ENCODE assay signal across 12 mouse cellular contexts in genomic region chr14:25534396-25534769, GRCm38 (mm10).
DNase-seq lines count a peak whose midpoint lies in the region; ATAC-seq and TF ChIP-seq lines count a peak whose summit lies in the region.
"Had no signal": no experiment of that assay in that cellular context is flagged by ENCODE, and none has a peak within 500 bp of the region (broad histone marks: within the 10 kb centered on the region; RNA-seq: fewer than 3 reads in every experiment).

No protein-coding gene starts in this region.

- H3K9ac ChIP-seq in intestine, embryonic 14.5 days (ENCODE audit: low read length): no peak overlapping the region
- H3K9ac ChIP-seq in intestine, postnatal 0 days (ENCODE audit: low read depth, low read length): no peak overlapping the region
- H3K9ac ChIP-seq in hindbrain, embryonic 16.5 days (ENCODE audit: low read depth, low read length): no peak overlapping the region
- H3K9ac ChIP-seq in liver, embryonic 16.5 days (ENCODE audit: low read depth, low read length): peak overlapping the region; percentile 35
- H3K9ac ChIP-seq: neural tube, embryonic 12.5 days had no signal

- H3K4me2 ChIP-seq in intestine, embryonic 14.5 days (ENCODE audit: low read length): no peak overlapping the region
- H3K4me2 ChIP-seq in intestine, postnatal 0 days (replicated peaks; ENCODE audit: low read depth): no peak overlapping the region
- no peak overlapping the region for H3K4me2 ChIP-seq in hindbrain, embryonic 16.5 days (ENCODE audit: low read length)
- H3K4me2 ChIP-seq in liver, embryonic 16.5 days (ENCODE audit: low read depth, low read length): no peak overlapping the region
- H3K4me2 ChIP-seq: neural tube, embryonic 12.5 days had no signal

- H3K4me3 ChIP-seq in intestine, embryonic 14.5 days (ENCODE audit: low read depth, low read length): no peak overlapping the region
- no peak overlapping the region for H3K4me3 ChIP-seq in intestine, postnatal 0 days (ENCODE audit: low read depth, low read length)
- H3K4me3 ChIP-seq in embryonic fibroblast, embryonic 13.5 days (ENCODE audit: insufficient read depth, low read length): no peak overlapping the region
- H3K4me3 ChIP-seq in hindbrain, embryonic 16.5 days (ENCODE audit: low read length): no peak overlapping the region
- H3K4me3 ChIP-seq in liver, embryonic 16.5 days (ENCODE audit: low read depth, low read length): no peak overlapping the region
- H3K4me3 ChIP-seq: neural tube, embryonic 12.5 days had no signal

- TF ChIP-seq CTCF in intestine, postnatal 0 days (IDR thresholded peaks at IDR 0.05; ENCODE audit: low read depth): no peak
- TF ChIP-seq CTCF in embryonic fibroblast, embryonic 13.5 days (IDR thresholded peaks at IDR 0.05; ENCODE audit: borderline replicate concordance, insufficient read depth, low read length): no peak

- no peak for DNase-seq in intestine, embryonic 14.5 days (ENCODE audit: low spot score)
- DNase-seq in adipocyte (ENCODE audit: low spot score): no peak
- DNase-seq in frontal cortex, postnatal 10 days (ENCODE audit: low spot score in 2 of 2): no peak
- no peak for DNase-seq in spleen, postnatal 36 days (ENCODE audit: low spot score in 2 of 2)
- DNase-seq: cerebellum, postnatal 36 days; right cerebral cortex, postnatal 25 days; thymus, postnatal 14 days had no signal

- H3K4me1 ChIP-seq in intestine, embryonic 14.5 days (replicated peaks; ENCODE audit: control insufficient read depth, insufficient read depth, low read length): peaks cover 36% of the 10 kb centered on the region
- peaks cover 8% of the 10 kb centered on the region for H3K4me1 ChIP-seq in intestine, postnatal 0 days (replicated peaks; ENCODE audit: control insufficient read depth, insufficient read depth, low read length)
- peaks cover 23% of the 10 kb centered on the region for H3K4me1 ChIP-seq in embryonic fibroblast, embryonic 13.5 days (ENCODE audit: control insufficient read depth, insufficient read depth, low read length)
- H3K4me1 ChIP-seq in hindbrain, embryonic 16.5 days (ENCODE audit: control insufficient read depth, insufficient read depth, low read depth, low read length): peaks cover 11% of the 10 kb centered on the region
- H3K4me1 ChIP-seq in liver, embryonic 16.5 days (ENCODE audit: control insufficient read depth, low read depth, low read length): peaks cover 51% of the 10 kb centered on the region

- ATAC-seq in intestine, embryonic 14.5 days (replicated peaks; ENCODE audit: low FRiP score, low TSS enrichment, low read depth): no peak
- no peak for ATAC-seq in intestine, postnatal 0 days
- ATAC-seq in hindbrain, embryonic 16.5 days: no peak
- ATAC-seq in liver, embryonic 16.5 days (ENCODE audit: low read depth): peak; percentile 20; the same call in 1 of the 2 replicates

- peaks cover 27% of the 10 kb centered on the region for H3K36me3 ChIP-seq in intestine, embryonic 14.5 days (ENCODE audit: control insufficient read depth, insufficient read depth, low read length)
- H3K36me3 ChIP-seq in intestine, postnatal 0 days (ENCODE audit: control insufficient read depth, insufficient read depth): peaks cover 17% of the 10 kb centered on the region; the same call in 1 of the 2 replicates
- peaks cover 6% of the 10 kb centered on the region; the same call in 1 of the 2 replicates for H3K36me3 ChIP-seq in hindbrain, embryonic 16.5 days (ENCODE audit: control insufficient read depth, insufficient read depth, low read length)
- H3K36me3 ChIP-seq in liver, embryonic 16.5 days (ENCODE audit: control insufficient read depth, insufficient read depth): no peaks in the 10 kb centered on the region

- H3K27ac ChIP-seq in intestine, embryonic 14.5 days (ENCODE audit: low read depth): peak overlapping the region; percentile 1; the same call in 1 of the 2 replicates
- no peak overlapping the region for H3K27ac ChIP-seq in intestine, postnatal 0 days (ENCODE audit: low read depth, low read length)
- H3K27ac ChIP-seq in embryonic fibroblast, embryonic 13.5 days (ENCODE audit: insufficient read depth, low read length): peak overlapping the region; percentile 92
- H3K27ac ChIP-seq in hindbrain, embryonic 16.5 days (ENCODE audit: low read depth, low read length): peak overlapping the region; percentile 50
- peak overlapping the region; percentile 6; the same call in 1 of the 2 replicates for H3K27ac ChIP-seq in liver, embryonic 16.5 days (ENCODE audit: low read length)
- H3K27ac ChIP-seq: neural tube, embryonic 12.5 days had no signal

- H3K9me3 ChIP-seq in intestine, embryonic 14.5 days (ENCODE audit: control insufficient read depth, low read length): no peaks in the 10 kb centered on the region
- H3K9me3 ChIP-seq in intestine, postnatal 0 days (ENCODE audit: control insufficient read depth): no peaks in the 10 kb centered on the region
- no peaks in the 10 kb centered on the region for H3K9me3 ChIP-seq in hindbrain, embryonic 16.5 days (ENCODE audit: control insufficient read depth, low read length)
- no peaks in the 10 kb centered on the region for H3K9me3 ChIP-seq in liver, embryonic 16.5 days (replicated peaks; ENCODE audit: control insufficient read depth, low read length)
- H3K9me3 ChIP-seq: neural tube, embryonic 12.5 days had no signal

- TF ChIP-seq POLR2A in embryonic fibroblast, embryonic 13.5 days (IDR thresholded peaks at IDR 0.05; ENCODE audit: low read depth, low read length): no peak

- no peaks in the 10 kb centered on the region for H3K27me3 ChIP-seq in intestine, embryonic 14.5 days (replicated peaks; ENCODE audit: control insufficient read depth, insufficient read depth, low read length)
- H3K27me3 ChIP-seq in intestine, postnatal 0 days (replicated peaks; ENCODE audit: control insufficient read depth, insufficient read depth, low read length): no peaks in the 10 kb centered on the region
- no peaks in the 10 kb centered on the region for H3K27me3 ChIP-seq in hindbrain, embryonic 16.5 days (replicated peaks; ENCODE audit: control insufficient read depth, insufficient read depth, low read length)
- no peaks in the 10 kb centered on the region for H3K27me3 ChIP-seq in liver, embryonic 16.5 days (ENCODE audit: control insufficient read depth, insufficient read depth, low read depth, low read length)
- H3K27me3 ChIP-seq: neural tube, embryonic 12.5 days had no signal
